Mouse (Mus musculus): ENCODE measurements around the gene Ms4a4b. TPM values are rescaled to one million over a fixed set of nuclear protein-coding genes. Genes with fewer than 3 reads are reported as not detected.

Ms4a4b gene
- total and polyA plus RNA-seq, 3 experiments: not detected

DNA sequence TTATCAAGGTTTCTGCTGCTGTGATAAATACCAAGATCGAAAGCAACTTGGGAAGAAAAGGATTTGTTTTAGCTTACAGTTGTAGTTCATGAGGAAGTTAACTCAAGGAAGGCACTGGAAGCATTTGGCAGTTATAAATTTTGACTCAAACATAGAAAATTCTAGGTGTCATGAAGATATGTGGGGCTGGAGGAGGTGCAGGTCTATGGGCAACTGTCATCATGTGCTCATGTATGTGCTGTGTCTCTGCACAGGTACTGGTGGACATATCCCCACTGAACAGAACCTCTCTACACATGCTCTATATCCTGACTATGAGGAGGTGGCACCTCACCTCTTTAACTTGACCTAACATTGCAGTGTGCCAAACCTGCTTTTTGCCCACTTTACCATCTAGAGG lies 43.2 kb downstream of the Ms4a4b start:
- no peak for TF ChIP-seq TAL1 (IDR thresholded peaks at IDR 0.05; ENCODE audit: low read length)
- TF ChIP-seq TBP (IDR thresholded peaks at IDR 0.05; ENCODE audit: low read depth, low read length): no peak
- no peak for TF ChIP-seq JUND (IDR thresholded peaks at IDR 0.05; ENCODE audit: low read depth, low read length)
- no peak for TF ChIP-seq MYC (IDR thresholded peaks at IDR 0.05; ENCODE audit: low read depth, low read length)
- no peak for TF ChIP-seq SIN3A (IDR thresholded peaks at IDR 0.05; ENCODE audit: low read length)
- TF ChIP-seq POLR2A (IDR thresholded peaks at IDR 0.05; ENCODE audit: control insufficient read depth in 1 of 2, insufficient read depth in 1 of 2, low read depth in 1 of 2, low read length in 2 of 2, poor library complexity in 1 of 2): no peak
- TF ChIP-seq USF1 (IDR thresholded peaks at IDR 0.05; ENCODE audit: low read depth, low read length): no peak
- no peak for TF ChIP-seq RCOR1 (IDR thresholded peaks at IDR 0.05; ENCODE audit: low read depth, low read length)
- Histone ChIP-seq H3K4me3 (ENCODE audit: control insufficient read depth in 1 of 2, insufficient read depth in 1 of 2, low read depth in 2 of 2, low read length in 2 of 2) (no peak overlapping the region), H3K36me3 (ENCODE audit: control insufficient read depth in 1 of 2, insufficient read depth in 2 of 2, low read length in 2 of 2) (0 out of 4 replicates have a peak, but pooled peaks cover 0 to 2% of the 10 kb centered on the region in 2 experiments), H3K9me3 (replicated peaks; ENCODE audit: insufficient read depth, low read length) (no peaks in the 10 kb centered on the region), H3K9ac (ENCODE audit: control insufficient read depth, low read depth, low read length, poor library complexity, severe bottlenecking) (no peak overlapping the region), H3K4me1 (ENCODE audit: control insufficient read depth in 1 of 2, insufficient read depth in 2 of 2, low read length in 2 of 2) (no peaks in the 10 kb centered on the region; a peak in 1 of 4 replicates), H3K27me3 (ENCODE audit: control insufficient read depth in 1 of 2, insufficient read depth in 2 of 2, low read length in 2 of 2) (no peaks in the 10 kb centered on the region; a peak in 2 of 4 replicates), H3K27ac (ENCODE audit: control insufficient read depth, low read depth, low read length) (no peak overlapping the region), H3K79me2 (ENCODE audit: control insufficient read depth, insufficient read depth, low read length, poor library complexity) (no peaks in the 10 kb centered on the region)
- DNase-seq (ENCODE audit: low read depth, low spot score): no peak

DNA sequence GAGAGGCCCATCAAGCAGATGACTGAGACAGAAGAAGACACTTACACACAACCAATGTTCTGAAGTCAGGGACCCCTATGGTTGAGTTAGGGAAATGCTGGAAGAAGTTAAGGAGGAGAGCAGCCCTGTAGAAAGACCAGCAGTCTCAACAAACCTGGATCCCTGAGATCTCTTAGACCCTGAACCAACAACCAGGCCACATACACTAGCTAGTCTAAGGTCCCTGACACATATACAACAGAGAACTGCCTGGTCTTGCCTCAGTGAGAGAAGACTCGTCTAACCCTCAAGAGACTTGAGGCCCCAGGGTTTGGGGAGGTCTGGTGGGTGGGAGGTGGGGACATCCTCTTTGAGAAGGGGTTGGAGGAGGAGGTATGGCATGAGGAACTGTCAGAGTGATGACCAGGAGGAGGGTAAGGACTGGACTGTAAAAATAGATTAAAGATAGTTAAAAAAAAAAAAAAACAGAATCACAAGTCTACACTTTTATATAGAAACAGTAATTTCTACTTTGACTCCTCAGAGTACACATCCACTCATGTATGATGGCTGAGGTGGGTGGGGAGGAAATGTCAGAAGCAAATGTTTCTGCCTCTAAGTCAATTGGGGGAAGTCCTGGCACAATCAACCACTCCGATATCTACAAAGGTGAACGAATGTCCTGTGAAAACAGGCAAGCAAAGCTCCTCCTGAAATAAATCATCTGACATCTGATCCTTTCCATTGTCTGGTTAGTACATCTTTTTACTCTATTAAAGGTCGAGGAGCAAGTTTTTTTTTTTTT lies 48.2 kb downstream of the Ms4a4b start:
- Histone ChIP-seq H3K36me3 (ENCODE audit: control insufficient read depth in 1 of 2, insufficient read depth in 2 of 2, low read length in 2 of 2) (no peaks in the 10 kb centered on the region), H3K27me3 (ENCODE audit: control insufficient read depth in 1 of 2, insufficient read depth in 2 of 2, low read length in 2 of 2) (no peaks in the 10 kb centered on the region; a peak in 1 of 4 replicates), H3K4me3 (ENCODE audit: control insufficient read depth in 1 of 2, insufficient read depth in 1 of 2, low read depth in 2 of 2, low read length in 2 of 2) (no peak overlapping the region), H3K27ac (ENCODE audit: control insufficient read depth, low read depth, low read length) (no peak overlapping the region), H3K79me2 (ENCODE audit: control insufficient read depth, insufficient read depth, low read length, poor library complexity) (no peaks in the 10 kb centered on the region), H3K9ac (ENCODE audit: control insufficient read depth, low read depth, low read length, poor library complexity, severe bottlenecking) (no peak overlapping the region), H3K4me1 (ENCODE audit: control insufficient read depth in 1 of 2, insufficient read depth in 2 of 2, low read length in 2 of 2) (no peaks in the 10 kb centered on the region), H3K9me3 (replicated peaks; ENCODE audit: insufficient read depth, low read length) (no peaks in the 10 kb centered on the region)
- no peak for DNase-seq (ENCODE audit: low read depth, low spot score)
- TF ChIP-seq TCF12 (IDR thresholded peaks at IDR 0.05; ENCODE audit: low read depth, low read length) (no peak), JUND (IDR thresholded peaks at IDR 0.05; ENCODE audit: low read depth, low read length) (no peak), SMC3 (IDR thresholded peaks at IDR 0.05; ENCODE audit: low read depth, low read length) (no peak), MAX (IDR thresholded peaks at IDR 0.05; ENCODE audit: low read length) (no peak), CTCF (IDR thresholded peaks at IDR 0.05 in 2 of 3, conservative IDR thresholded peaks at IDR 0.05 in 1 of 3; ENCODE audit: control insufficient read depth in 1 of 3, insufficient read depth in 1 of 3, low read depth in 2 of 3, low read length in 3 of 3, poor library complexity in 1 of 3, severe bottlenecking in 1 of 3) (no peak), POLR2AphosphoS5 (IDR thresholded peaks at IDR 0.05; ENCODE audit: borderline replicate concordance, low read depth, low read length) (no peak), E2F4 (IDR thresholded peaks at IDR 0.05; ENCODE audit: borderline replicate concordance, low read depth, low read length) (no peak), USF2 (IDR thresholded peaks at IDR 0.05; ENCODE audit: borderline replicate concordance in 1 of 2, insufficient read depth in 1 of 2, low read depth in 1 of 2, low read length in 2 of 2) (no peak), ZNF384 (IDR thresholded peaks at IDR 0.05; ENCODE audit: low read depth, low read length) (no peak), MYC (IDR thresholded peaks at IDR 0.05; ENCODE audit: low read depth, low read length) (no peak), ELF1 (IDR thresholded peaks at IDR 0.05; ENCODE audit: low read depth, low read length) (no peak), TAL1 (IDR thresholded peaks at IDR 0.05; ENCODE audit: low read length) (no peak), MAZ (IDR thresholded peaks at IDR 0.05; ENCODE audit: low read depth, low read length) (no peak)

Data from MEL (cell line).